Mouse (Mus musculus): ENCODE data around the gene Cpa3.

The Cpa3 gene

DNA sequence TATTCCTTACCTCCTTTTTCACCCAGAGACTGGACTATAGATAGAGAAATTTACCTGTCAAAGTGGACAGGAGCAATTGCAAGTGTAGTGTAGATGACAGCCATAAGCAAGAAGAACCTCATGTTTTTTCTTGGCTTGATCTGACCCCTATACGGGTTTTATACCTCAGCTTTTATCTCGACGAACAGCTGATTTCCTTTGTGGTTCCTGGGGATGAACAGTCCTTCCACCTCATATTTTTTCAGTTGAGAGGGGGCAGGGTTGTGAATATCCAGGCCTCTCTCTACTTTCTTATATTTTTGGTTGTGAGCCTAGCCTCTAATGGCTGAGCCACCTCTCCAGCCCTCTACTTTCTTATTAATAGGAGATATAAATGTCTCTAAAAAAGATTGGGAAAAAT lies at the start of gene Cpa3:
TSS of gene Cpa3 (minus strand) at position 132 of the 400 bp plus-strand sequence.
- no peak for DNase-seq

DNA sequence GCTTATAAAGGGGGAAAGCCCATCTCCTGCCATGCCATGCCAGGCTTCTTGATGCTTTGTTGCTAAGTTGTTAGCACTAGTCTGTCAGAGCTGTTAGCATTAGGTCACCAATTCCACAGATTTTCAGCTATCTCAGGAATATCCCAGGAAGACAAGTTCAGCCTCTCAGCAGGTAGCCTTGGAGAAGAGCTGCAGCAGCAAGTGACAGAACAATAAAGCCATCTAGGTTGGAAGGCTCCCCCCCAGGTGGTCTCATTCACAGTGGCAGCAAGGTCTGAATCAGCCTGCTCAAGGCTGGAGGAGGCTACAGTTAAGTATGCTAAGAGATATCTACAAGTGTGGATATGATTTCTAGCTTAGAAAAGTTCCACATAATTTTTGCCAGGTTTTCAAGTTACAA lies 49.4 kb upstream of the Cpa3 start:
- DNase-seq, result no peak

- no peak for DNase-seq
Observed at GRCm38 (mm10) chr3:20288761-20289160, 46.8 kb upstream of the Cpa3 start.

GRCm38 (mm10) chr3:20281796-20282195 lies 39.8 kb upstream of the Cpa3 start:
- no peak for DNase-seq

DNA sequence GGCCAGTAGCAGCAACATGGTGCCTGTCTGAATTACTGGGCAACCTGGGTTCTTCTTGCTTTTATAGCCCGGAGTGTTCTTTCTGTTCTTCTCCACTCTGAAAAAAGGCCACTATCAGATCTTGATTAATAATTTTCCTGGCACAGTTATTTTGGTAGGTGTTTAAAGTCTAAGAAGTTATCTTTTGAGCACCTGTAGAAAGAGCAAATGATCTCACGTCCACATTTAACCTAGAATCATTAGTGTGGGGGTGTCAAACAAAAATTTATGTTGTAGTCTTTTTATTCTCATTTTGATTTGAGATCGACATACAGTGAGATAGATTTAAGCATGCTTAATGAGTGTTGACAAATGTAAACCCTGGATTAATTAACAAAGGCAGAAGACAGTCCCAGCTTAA lies 33.7 kb upstream of the Cpa3 start, which contains the start of gene Cpb1:
TSS of gene Cpb1 (minus strand) at position 101 of the 400 bp plus-strand sequence.
- DNase-seq, result no peak

DNA sequence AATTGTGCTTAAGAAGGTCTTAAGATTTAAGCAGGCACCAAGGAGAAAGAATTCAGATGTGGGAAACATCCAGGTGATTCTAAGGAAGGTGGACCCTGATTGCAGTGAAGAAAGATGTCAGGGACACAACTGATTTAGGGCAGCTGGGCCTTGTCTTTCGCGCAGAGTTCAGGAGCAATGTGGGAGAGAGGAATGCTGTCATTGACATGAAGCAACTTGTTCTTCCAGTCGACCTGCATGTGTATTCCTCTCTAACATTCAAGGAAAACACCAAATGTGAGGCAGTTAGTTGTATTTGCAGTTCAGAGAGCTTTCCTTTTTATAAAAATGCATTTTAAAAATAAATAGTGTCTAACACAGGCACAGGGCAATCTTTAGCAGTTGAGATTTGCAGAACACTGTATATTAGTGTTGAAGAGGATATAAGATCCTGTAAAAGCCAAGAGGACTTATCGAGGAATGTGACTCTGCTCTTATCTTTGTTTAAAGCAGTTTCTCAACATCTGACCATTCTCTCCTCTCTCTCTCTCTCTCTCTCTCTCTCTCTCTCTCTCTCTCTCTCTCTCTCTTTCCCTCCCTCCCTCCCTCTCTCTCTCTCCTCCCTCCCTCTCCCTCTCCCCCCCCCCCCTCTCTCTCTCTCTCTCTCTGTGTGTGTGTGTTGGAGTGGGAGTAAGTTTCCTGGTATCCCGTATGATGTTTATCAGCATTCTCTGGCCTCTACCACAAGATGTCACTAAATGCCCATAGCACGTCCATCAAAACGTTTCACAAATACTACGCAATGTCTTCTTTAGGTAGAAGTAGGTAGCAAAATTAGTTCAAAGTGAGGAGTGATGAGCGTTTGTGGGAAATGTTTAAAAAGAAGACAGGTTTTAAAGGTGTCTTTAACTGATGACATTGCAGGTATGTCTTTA lies 12.8 kb upstream of the Cpa3 start:
- peak; percentile 47 for DNase-seq

DNA sequence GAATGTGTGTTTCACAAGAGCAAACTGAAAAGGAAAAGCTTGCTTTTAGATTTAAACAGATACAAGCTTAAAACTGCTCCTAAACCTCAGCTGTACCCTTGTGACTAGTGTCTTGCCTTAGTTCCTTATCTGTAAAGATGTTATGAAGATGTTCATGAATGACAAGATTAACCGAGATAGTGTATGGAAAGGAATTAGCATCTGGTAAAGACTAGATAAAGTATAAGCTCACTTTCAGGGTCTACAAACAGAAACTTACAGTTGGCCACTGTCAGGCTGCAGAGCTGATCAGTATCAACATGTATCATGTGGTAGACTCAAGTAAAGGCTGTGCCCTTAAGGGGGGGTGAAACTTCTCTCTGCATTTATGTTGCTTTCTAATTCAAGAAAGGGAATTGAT lies 1.9 kb upstream of the Cpa3 start:
- no peak for DNase-seq

- DNase-seq, result no peak
Observed at GRCm38 (mm10) chr3:20239741-20240140, 2.2 kb downstream of the Cpa3 start.

- DNase-seq, result no peak
Observed at GRCm38 (mm10) chr3:20236965-20237364, 5.0 kb downstream of the Cpa3 start.

- DNase-seq, result no peak
Observed at GRCm38 (mm10) chr3:20229027-20229426, 13.0 kb downstream of the Cpa3 start.

DNA sequence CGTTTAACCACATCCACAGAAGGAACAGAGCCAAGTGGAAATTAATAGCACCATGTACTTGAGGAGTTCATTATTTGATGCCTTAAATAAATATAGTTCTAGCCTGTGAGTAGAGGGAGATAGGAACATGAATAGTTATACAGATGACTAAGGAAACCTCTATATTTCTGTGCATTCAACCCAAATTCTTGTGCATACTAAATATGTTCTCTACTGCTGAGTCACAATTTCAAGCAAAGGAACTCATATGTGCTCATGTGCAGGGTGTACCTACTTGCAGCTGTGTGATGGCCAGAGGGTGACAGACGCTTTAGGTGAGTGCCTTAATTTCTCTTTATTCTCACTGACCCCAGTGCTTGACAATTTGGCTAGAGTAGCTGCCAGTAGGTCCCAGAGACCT lies 16.6 kb downstream of the Cpa3 start:
- DNase-seq, result no peak

DNA sequence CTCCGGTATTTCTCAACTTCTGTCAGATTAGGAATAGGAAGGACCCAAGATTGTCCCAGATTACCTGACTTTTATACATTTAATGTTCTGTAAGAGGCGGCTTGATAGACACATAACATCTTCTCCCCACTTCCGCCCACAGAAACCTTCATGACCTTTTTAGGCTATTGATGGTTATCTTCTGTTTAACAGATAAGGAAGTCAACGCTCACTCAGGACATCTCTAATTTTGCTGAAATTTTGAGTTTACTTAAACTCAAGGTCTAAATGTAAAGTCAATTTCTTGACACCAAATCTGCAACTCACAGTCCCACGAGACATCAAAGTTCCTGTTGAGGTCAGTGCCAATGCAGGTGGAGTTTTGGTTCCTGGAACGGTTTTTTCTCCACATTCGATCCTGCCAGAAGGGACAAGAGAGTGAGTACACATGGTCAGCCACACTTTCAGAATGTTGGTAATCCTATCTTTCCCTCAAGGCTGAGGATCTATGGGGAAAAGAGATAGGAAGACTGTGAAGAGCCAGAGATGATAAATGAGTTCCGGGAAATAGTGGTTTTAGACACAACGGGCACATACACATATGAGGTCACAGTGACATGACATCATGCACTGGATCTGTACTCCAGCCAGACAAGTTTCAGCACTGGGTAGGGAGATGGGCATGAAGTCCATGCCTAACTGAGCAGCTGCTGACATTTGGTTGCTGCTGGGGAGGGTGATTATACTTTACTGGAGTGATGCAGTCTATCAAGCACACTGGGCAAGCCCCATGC lies 18.9 kb downstream of the Cpa3 start:
- DNase-seq, result no peak

GRCm38 (mm10) chr3:20222136-20222535 lies 19.8 kb downstream of the Cpa3 start:
- DNase-seq, result no peak

DNA sequence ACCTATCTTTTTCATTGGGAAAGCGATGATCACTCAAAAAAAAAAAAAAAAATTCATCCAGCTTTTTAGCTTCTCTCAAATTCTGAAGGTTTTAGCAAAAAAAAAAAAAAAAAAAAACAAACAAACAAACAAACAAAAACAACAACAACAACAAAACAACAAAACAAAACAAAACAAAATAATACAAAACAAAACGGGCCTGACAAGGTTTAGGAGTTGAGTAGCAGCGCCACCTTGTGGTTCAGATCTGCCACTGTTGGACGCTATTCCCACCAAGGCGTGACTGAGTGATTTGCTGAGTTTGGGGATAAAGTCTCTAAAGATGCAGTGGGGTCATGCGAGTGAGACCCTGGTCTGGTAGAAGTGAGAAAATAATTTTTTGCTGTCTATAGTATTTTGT lies 43.1 kb downstream of the Cpa3 start:
- peak; percentile 68 for DNase-seq

- DNase-seq, result peak; percentile 28
Observed at GRCm38 (mm10) chr3:20197878-20198277, 44.1 kb downstream of the Cpa3 start.

- peak; percentile 64 for DNase-seq
Observed at GRCm38 (mm10) chr3:20188976-20189675, 52.9 kb downstream of the Cpa3 start.

DNA sequence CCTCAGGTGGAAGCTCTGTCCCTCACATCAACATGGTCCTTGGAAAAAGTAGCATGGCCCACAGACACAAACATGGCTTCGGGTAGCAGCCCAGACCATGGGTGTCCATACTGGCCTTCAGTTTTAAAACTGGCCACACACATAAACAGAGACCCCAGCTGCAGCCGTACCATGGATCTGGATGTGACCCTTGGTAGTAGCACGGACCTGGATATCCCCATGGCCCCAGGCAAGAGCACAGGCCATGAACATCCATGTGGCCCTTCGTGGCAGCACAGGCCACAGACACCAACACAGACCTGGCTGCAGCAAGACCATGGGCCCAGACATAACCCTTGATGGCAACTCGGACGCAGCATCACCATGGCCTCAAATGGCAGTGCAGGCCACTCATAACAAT lies 69.6 kb downstream of the Cpa3 start:
- no peak for DNase-seq

GRCm38 (mm10) chr3:20167487-20167886 lies 74.5 kb downstream of the Cpa3 start:
- no peak for DNase-seq

All from lung, postnatal 10 days (tissue).